Comparison of ENCODE assay signal across 8 mouse cellular contexts in the genomic region with DNA sequence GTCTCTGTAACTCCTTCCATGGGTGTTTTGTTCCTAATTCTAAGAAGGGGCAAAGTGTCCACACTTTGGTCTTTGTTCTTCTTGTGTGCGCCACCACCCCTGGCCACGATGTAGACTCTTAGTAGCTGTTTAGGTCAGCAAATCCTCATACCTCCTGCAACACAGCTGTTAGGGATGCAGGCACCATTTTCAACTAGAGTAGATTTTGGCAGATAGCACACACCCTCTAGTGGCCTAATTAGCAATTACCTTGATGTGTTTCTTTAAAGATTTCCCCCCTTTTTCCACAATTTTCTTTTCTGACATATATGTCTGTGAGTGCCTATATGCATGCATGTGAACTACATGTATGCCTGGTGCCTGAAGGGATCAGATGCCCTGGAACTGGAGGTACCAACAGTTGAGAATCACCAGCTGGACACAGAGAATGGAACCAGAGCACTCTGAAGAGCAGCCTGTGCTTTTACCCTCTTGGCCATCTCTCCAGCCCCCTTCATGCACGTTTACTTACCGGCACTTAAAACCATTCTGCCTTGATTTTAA. TPM values are rescaled to one million over a fixed set of nuclear protein-coding genes. Genes with fewer than 3 reads are reported as not detected.
A peak's percentile ranks its signal among the peaks of the same experiment; 100 is the strongest.
DNase-seq lines count a peak whose midpoint lies in the region; ATAC-seq and TF ChIP-seq lines count a peak whose summit lies in the region.

No protein-coding gene starts in this region.

- 72% methylated on average over 4 of the region's 4 CpGs for WGBS in hindbrain, embryonic 14.5 days
- 80% methylated on average over 4 of the region's 4 CpGs for WGBS in hindbrain, embryonic 16.5 days
- WGBS in spleen, adult 2 months = 67% methylated on average over 4 of the region's 4 CpGs

- no peaks in the 10 kb centered on the region for H3K4me1 ChIP-seq in hindbrain, embryonic 14.5 days (replicated peaks; ENCODE audit: control insufficient read depth, insufficient read depth, low read length)
- H3K4me1 ChIP-seq in hindbrain, embryonic 16.5 days (ENCODE audit: control insufficient read depth, insufficient read depth, low read depth, low read length) = no peaks in the 10 kb centered on the region
- H3K4me1 ChIP-seq in spleen, adult 2 months (ENCODE audit: control insufficient read depth, insufficient read depth, insufficient read length) = peaks cover 6% of the 10 kb centered on the region; the same call in 1 of the 2 replicates

- H3K9ac ChIP-seq in hindbrain, embryonic 14.5 days = no peak overlapping the region
- no peak overlapping the region for H3K9ac ChIP-seq in hindbrain, embryonic 16.5 days (ENCODE audit: low read depth, low read length)

- no peak overlapping the region for H3K4me2 ChIP-seq in hindbrain, embryonic 14.5 days (replicated peaks)
- no peak overlapping the region for H3K4me2 ChIP-seq in hindbrain, embryonic 16.5 days (ENCODE audit: low read length)

- ATAC-seq in hindbrain, embryonic 14.5 days (ENCODE audit: low FRiP score) = no peak
- no peak for ATAC-seq in hindbrain, embryonic 16.5 days
- no peak; the same call in 1 of the 2 replicates for ATAC-seq in erythroid progenitor cell, adult 5-6 weeks (replicated peaks; ENCODE audit: low FRiP score, poor library complexity, severe bottlenecking)

- no peaks in the 10 kb centered on the region for H3K27me3 ChIP-seq in hindbrain, embryonic 14.5 days (ENCODE audit: control insufficient read depth, insufficient read depth, low read length)
- H3K27me3 ChIP-seq in hindbrain, embryonic 16.5 days (replicated peaks; ENCODE audit: control insufficient read depth, insufficient read depth, low read length) = no peaks in the 10 kb centered on the region
- H3K27me3 ChIP-seq in spleen, adult 2 months (ENCODE audit: control insufficient read depth, insufficient read depth, low read length) = no peaks in the 10 kb centered on the region

- peak; percentile 67 for DNase-seq in hindbrain, embryonic 14.5 days (ENCODE audit: low spot score)
- DNase-seq in spleen, adult 2 months (ENCODE audit: low read depth in 1 of 2, low spot score in 2 of 2) = no peak
- no peak for DNase-seq in spleen, postnatal 14 days (ENCODE audit: low spot score in 2 of 2)
- DNase-seq in adipocyte (ENCODE audit: low spot score) = peak; percentile 54
- DNase-seq in retina, postnatal 1 day = peak; percentile 64
- DNase-seq in gastrocnemius, postnatal 25 days = no peak

- H3K4me3 ChIP-seq in hindbrain, embryonic 14.5 days (replicated peaks; ENCODE audit: low read length) = no peak overlapping the region
- no peak overlapping the region for H3K4me3 ChIP-seq in hindbrain, embryonic 16.5 days (ENCODE audit: low read length)
- no peak overlapping the region for H3K4me3 ChIP-seq in spleen, adult 2 months (ENCODE audit: extremely low read depth, insufficient read depth, insufficient read length)

- peaks cover 14% of the 10 kb centered on the region for H3K36me3 ChIP-seq in hindbrain, embryonic 14.5 days (replicated peaks; ENCODE audit: control insufficient read depth, insufficient read depth)
- H3K36me3 ChIP-seq in hindbrain, embryonic 16.5 days (ENCODE audit: control insufficient read depth, insufficient read depth, low read length) = 0 out of 2 replicates have a peak, but pooled peaks cover 2% of the 10 kb centered on the region
- H3K36me3 ChIP-seq in spleen, adult 2 months (ENCODE audit: control insufficient read depth, insufficient read depth, low read length) = peaks cover 7% of the 10 kb centered on the region; the same call in 1 of the 2 replicates

- no peak for TF ChIP-seq POLR2A in spleen, adult 2 months (IDR thresholded peaks at IDR 0.05; ENCODE audit: low read depth, low read length)

- no peak overlapping the region for H3K27ac ChIP-seq in hindbrain, embryonic 14.5 days
- H3K27ac ChIP-seq in hindbrain, embryonic 16.5 days (ENCODE audit: low read depth, low read length) = no peak overlapping the region
- H3K27ac ChIP-seq in spleen, adult 2 months (ENCODE audit: insufficient read depth, low read length) = no peak overlapping the region

- TF ChIP-seq CTCF in spleen, adult 2 months (IDR thresholded peaks at IDR 0.05; ENCODE audit: extremely low read depth, insufficient read depth, insufficient read length, insufficient replicate concordance) = peak; percentile 9; the same call in 1 of the 2 replicates

- no peaks in the 10 kb centered on the region for H3K9me3 ChIP-seq in hindbrain, embryonic 14.5 days (ENCODE audit: control insufficient read depth, low read length)
- H3K9me3 ChIP-seq in hindbrain, embryonic 16.5 days (ENCODE audit: control insufficient read depth, low read length) = no peaks in the 10 kb centered on the region

RNA-seq across cellular contexts. Expression of a gene that starts 25.2 kb away (rescaled TPM):
- polyA plus RNA-seq in hindbrain, embryonic 14.5 days (2014; fragmentation: Nextera tagmentation; extraction: Ambion mirVana) = 29.9 and 32.6 TPM in 2 replicates
- 27.4 and 28.9 TPM in 2 replicates for polyA plus RNA-seq in hindbrain, embryonic 16.5 days (2015; fragmentation: Nextera tagmentation; extraction: Ambion mirVana)
- polyA plus RNA-seq in spleen, adult 2 months (2012; rRNA removed) = 28.6 and 42.5 TPM in 2 replicates
- total RNA-seq in gastrocnemius, postnatal 25 days (2021) = 10 to 100 TPM in 1 of 2 experiments, 1 to 10 TPM in 1; 8.9 to 10.1 TPM
- total RNA-seq in erythroid progenitor cell, adult 5-6 weeks (2015; ENCODE audit: low replicate concordance) = 15.1 and 15.9 TPM in 2 replicates
- total RNA-seq in erythroid progenitor cell, adult 5-6 weeks (2017; ENCODE audit: low replicate concordance) = 18.0 and 28.1 TPM in 2 replicates

RNA-seq across cellular contexts. Expression of a gene that starts 43.3 kb away (rescaled TPM):
- polyA plus RNA-seq in hindbrain, embryonic 14.5 days (2014; fragmentation: Nextera tagmentation; extraction: Ambion mirVana) = 23.9 and 27.2 TPM in 2 replicates
- 28.9 and 31.6 TPM in 2 replicates for polyA plus RNA-seq in hindbrain, embryonic 16.5 days (2015; fragmentation: Nextera tagmentation; extraction: Ambion mirVana)
- 115 and 171 TPM in 2 replicates for polyA plus RNA-seq in spleen, adult 2 months (2012; rRNA removed)
- 10 to 100 TPM in 1 of 2 experiments, 1 to 10 TPM in 1; 10.0 to 10.1 TPM for total RNA-seq in gastrocnemius, postnatal 25 days (2021)
- 20.9 and 22.2 TPM in 2 replicates for total RNA-seq in erythroid progenitor cell, adult 5-6 weeks (2015; ENCODE audit: low replicate concordance)
- total RNA-seq in erythroid progenitor cell, adult 5-6 weeks (2017; ENCODE audit: low replicate concordance) = 10.0 and 13.1 TPM in 2 replicates

RNA-seq across cellular contexts. Expression of a gene that starts 48.5 kb away (rescaled TPM):
- polyA plus RNA-seq in hindbrain, embryonic 14.5 days (2014; fragmentation: Nextera tagmentation; extraction: Ambion mirVana) = 147 and 158 TPM in 2 replicates
- polyA plus RNA-seq in hindbrain, embryonic 16.5 days (2015; fragmentation: Nextera tagmentation; extraction: Ambion mirVana) = 134 and 150 TPM in 2 replicates
- polyA plus RNA-seq in spleen, adult 2 months (2012; rRNA removed) = 129 and 155 TPM in 2 replicates
- 1 to 10 TPM; 4.2 to 4.4 TPM for total RNA-seq in gastrocnemius, postnatal 25 days (2021)
- 6.5 and 7.1 TPM in 2 replicates for total RNA-seq in erythroid progenitor cell, adult 5-6 weeks (2015; ENCODE audit: low replicate concordance)
- 7.1 and 13.2 TPM in 2 replicates for total RNA-seq in erythroid progenitor cell, adult 5-6 weeks (2017; ENCODE audit: low replicate concordance)

Comparison
In these comparisons a context has a peak if more than half of its experiments do, and no peak if none do; other contexts are left out.
1. DNase-seq: peak in hindbrain, embryonic 14.5 days (single experiment), adipocyte (single experiment) and retina, postnatal 1 day (single experiment); none in spleen, adult 2 months (0 of 2), spleen, postnatal 14 days (0 of 2) and gastrocnemius, postnatal 25 days (single experiment).